Mouse (Mus musculus) midbrain, postnatal 0 days (tissue): ENCODE data around the gene Pnldc1. TPM values are rescaled to one million over a fixed set of nuclear protein-coding genes. Genes with fewer than 3 reads are reported as not detected.

Experiments used
- ATAC-seq: fragments of 200-750 bp; cut with Nextera tagmentation; 2 replicates; pipeline ENCODE4 v1.8.0; 2017; ENCODE audit warnings: moderate number of reproducible peaks, mild to moderate bottlenecking, moderate TSS enrichment, moderate library complexity; ENCODE audit not compliant: low FRiP score
- DNase-seq: peaks from one replicate; pipeline ENCODE4 v3.0.0-alpha.2; 2015; ENCODE audit warnings: low spot score
- H3K27ac ChIP-seq: fragments of 300-500 bp; sonication (generic); 2 replicates; pipeline ENCODE4 v1.5.1; 2014; ENCODE audit warnings: low read depth, mild to moderate bottlenecking, low read length, mixed read lengths
- H3K27me3 ChIP-seq: fragments of 300-500 bp; sonication (generic); 2 replicates; pipeline ENCODE4 v1.6.1; 2014; ENCODE audit warnings: low read length, control low read depth, mixed read lengths; ENCODE audit not compliant: insufficient read depth
- H3K36me3 ChIP-seq: fragments of 300-500 bp; sonication (generic); 2 replicates; pipeline ENCODE4 v1.6.1; 2014; ENCODE audit warnings: low read length, control low read depth, mixed read lengths; ENCODE audit not compliant: insufficient read depth
- H3K4me1 ChIP-seq: fragments of 300-500 bp; sonication (generic); 2 replicates; pipeline ENCODE4 v1.6.1; 2014; ENCODE audit warnings: mild to moderate bottlenecking, control low read depth, antibody characterized with exemption, low read length, mixed read lengths; ENCODE audit not compliant: insufficient read depth
- H3K4me2 ChIP-seq: fragments of 300-500 bp; sonication (generic); 2 replicates; pipeline ENCODE4 v1.6.1; 2014; ENCODE audit warnings: low read depth, mild to moderate bottlenecking, low read length, mixed read lengths; ENCODE audit not compliant: poor library complexity, severe bottlenecking
- H3K4me3 ChIP-seq: fragments of 300-500 bp; sonication (generic); 2 replicates; pipeline ENCODE4 v1.5.1; 2014; ENCODE audit warnings: low read depth, mild to moderate bottlenecking, low read length, moderate library complexity
- H3K9ac ChIP-seq: fragments of 300-500 bp; sonication (generic); replicated peaks from 2 replicates; pipeline ENCODE4 v1.6.1; 2014; ENCODE audit warnings: mild to moderate bottlenecking, low read length, moderate library complexity, mixed read lengths; ENCODE audit not compliant: poor library complexity, severe bottlenecking
- H3K9me3 ChIP-seq: fragments of 300-500 bp; sonication (generic); 2 replicates; pipeline ENCODE4 v1.6.1; 2016; ENCODE audit warnings: low read length, control low read depth
- CTCF ChIP-seq: IDR thresholded peaks from 2 replicates; pipeline ENCODE4 v1.5.1; 2016; ENCODE audit warnings: antibody characterized with exemption, mild to moderate bottlenecking
- WGBS: fragments of 180-500 bp; shearing (Covaris S2); extraction: QIAGEN DNeasy Blood & Tissue Kit; methylation state at CpG from one replicate; pipeline ENCODE4 v1.1.7; 2014; 5-methylcytosine and 5-hydroxymethylcytosine counted together
- polyA plus RNA-seq: library from polyadenylated mRNA; unstranded; fragments of >200 nt; fragmentation: Nextera tagmentation; extraction: Ambion mirVana; gene quantifications from 2 replicates; pipeline ENCODE4 v1.2.1, GENCODE M21; 2015
- total RNA-seq: library from RNA; depleted of rRNA; stranded (reverse); fragments of >200 nt; gene quantifications from 2 replicates; pipeline ENCODE4 v1.2.3, GENCODE M21; 2014

Gene Pnldc1
- total and polyA plus RNA-seq, 2 experiments from 2014 or later, result 0.88 to 1.1 TPM

DNA sequence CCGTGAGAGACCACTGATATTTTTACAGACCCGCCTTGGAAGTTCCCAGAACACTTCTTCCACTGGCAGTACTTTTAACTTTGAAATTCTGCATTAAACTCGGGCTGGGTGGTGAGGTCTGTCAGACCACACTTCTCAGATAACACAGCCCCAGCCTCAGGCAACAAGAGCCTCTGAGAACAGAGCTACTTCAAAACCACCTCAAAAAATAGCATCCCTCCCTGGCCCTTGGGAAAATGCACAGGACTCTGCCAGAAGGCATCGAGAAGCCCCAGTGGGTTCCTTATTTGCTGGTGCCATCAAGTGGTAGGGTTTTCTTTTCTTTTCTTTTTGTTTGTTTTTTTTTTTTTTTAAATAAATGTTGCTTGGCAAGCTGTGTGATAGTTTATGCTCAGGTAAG is 41.4 kb downstream of the Pnldc1 start:
- no peaks in the 10 kb centered on the region for H3K27me3 ChIP-seq
- no peak overlapping the region for H3K4me3 ChIP-seq
- no peak overlapping the region for H3K9ac ChIP-seq
- no peaks in the 10 kb centered on the region for H3K36me3 ChIP-seq
- no peak for TF ChIP-seq CTCF
- ATAC-seq (no peak), DNase-seq (no peak)
- H3K9me3 ChIP-seq, result no peaks in the 10 kb centered on the region
- no peak overlapping the region for H3K4me2 ChIP-seq
- no peaks in the 10 kb centered on the region for H3K4me1 ChIP-seq
- WGBS, result 51% methylated on average over 4 of the region's 4 CpGs
- no peak overlapping the region for H3K27ac ChIP-seq

DNA sequence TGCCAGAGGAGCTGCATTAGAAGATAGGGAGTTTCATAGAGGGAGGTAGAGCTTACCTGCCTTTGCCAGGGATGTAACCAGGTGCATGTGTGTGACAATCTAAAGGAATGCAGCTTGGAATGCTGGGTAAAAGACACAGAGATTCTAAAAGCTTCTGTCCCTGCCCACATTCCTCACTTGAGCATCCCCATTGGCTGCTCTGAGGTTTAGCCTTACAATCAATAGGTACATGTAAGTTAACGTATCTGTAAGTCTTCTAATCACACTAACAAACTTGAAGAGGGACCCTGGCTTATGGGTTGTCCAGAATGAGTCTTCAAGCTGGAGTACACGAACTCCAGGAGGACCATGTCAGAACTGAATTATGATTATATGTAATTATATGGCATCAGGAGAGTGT is 42.0 kb downstream of the Pnldc1 start, which contains the start of gene Mas1:
TSS of gene Mas1 (minus strand) at position 101 of the 400 bp plus-strand sequence.
- no peak for ATAC-seq
- Histone ChIP-seq H3K27ac (no peak within 1 kb of the TSS), H3K4me1 (no peaks in the 10 kb centered on the region), H3K36me3 (no peaks in the 10 kb centered on the region), H3K9me3 (no peaks in the 10 kb centered on the region), H3K4me2 (no peak within 1 kb of the TSS), H3K27me3 (no peaks in the 10 kb centered on the region), H3K4me3 (no peak within 1 kb of the TSS), H3K9ac (no peak within 1 kb of the TSS)
- TF ChIP-seq CTCF, result no peak
- 68% methylated on average over 2 of the region's 2 CpGs for WGBS
- DNase-seq, result no peak

DNA sequence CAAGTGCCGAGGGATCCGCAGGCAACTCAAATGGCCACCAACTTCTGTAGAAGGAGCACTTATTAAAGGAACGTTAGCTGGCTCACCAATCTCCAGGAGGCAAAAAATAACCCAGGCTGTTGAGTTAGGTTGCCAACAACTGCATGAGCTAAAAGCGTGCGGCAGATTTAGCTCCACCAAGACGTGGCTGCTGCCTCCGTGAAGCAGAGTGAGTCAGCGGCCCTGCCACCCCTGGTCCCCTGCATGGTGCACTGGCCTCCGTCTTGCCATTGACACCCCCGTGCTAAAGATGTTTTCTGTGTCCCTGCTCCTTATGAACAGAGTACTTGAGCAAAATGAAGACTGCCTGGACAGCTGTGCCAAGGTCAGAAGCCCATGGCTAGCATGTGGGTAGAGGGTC is 43.2 kb downstream of the Pnldc1 start:
- no peak overlapping the region for H3K4me2 ChIP-seq
- TF ChIP-seq CTCF, result no peak
- H3K36me3 ChIP-seq, result no peaks in the 10 kb centered on the region
- H3K4me3 ChIP-seq, result no peak overlapping the region
- H3K9me3 ChIP-seq, result no peaks in the 10 kb centered on the region
- ATAC-seq (no peak), DNase-seq (no peak)
- H3K9ac ChIP-seq, result no peak overlapping the region
- H3K27ac ChIP-seq, result no peak overlapping the region
- H3K4me1 ChIP-seq, result no peaks in the 10 kb centered on the region
- 87% methylated on average over 10 of the region's 10 CpGs for WGBS
- H3K27me3 ChIP-seq, result no peaks in the 10 kb centered on the region

DNA sequence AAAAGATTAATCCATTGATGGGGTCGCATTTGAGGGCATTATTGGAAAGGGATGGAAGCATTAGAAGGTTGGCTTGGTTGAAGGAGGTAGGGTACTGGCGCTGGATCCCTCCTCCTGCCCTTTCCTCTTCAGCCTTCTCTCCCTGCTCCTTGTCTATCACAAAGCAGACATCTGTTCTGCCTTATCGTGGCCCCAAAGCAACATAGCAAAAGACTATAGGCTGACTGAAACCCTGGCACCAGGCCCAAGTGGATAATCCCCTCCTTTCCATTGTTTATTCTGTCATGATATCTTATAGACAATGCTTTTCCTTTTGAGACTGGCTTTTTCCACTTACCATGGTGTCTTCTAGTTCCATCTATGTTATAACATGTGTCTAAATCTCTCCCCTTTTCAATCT is 44.6 kb downstream of the Pnldc1 start:
- Histone ChIP-seq H3K9me3 (no peaks in the 10 kb centered on the region), H3K4me2 (no peak overlapping the region), H3K9ac (no peak overlapping the region), H3K36me3 (no peaks in the 10 kb centered on the region), H3K27ac (no peak overlapping the region), H3K27me3 (no peaks in the 10 kb centered on the region), H3K4me3 (no peak overlapping the region), H3K4me1 (no peaks in the 10 kb centered on the region)
- ATAC-seq (no peak), DNase-seq (no peak)
- 40% methylated on average over 3 of the region's 3 CpGs for WGBS
- no peak for TF ChIP-seq CTCF

GRCm38 (mm10) chr17:12864111-12864510 is 45.9 kb downstream of the Pnldc1 start:
- no peak overlapping the region for H3K27ac ChIP-seq

DNA sequence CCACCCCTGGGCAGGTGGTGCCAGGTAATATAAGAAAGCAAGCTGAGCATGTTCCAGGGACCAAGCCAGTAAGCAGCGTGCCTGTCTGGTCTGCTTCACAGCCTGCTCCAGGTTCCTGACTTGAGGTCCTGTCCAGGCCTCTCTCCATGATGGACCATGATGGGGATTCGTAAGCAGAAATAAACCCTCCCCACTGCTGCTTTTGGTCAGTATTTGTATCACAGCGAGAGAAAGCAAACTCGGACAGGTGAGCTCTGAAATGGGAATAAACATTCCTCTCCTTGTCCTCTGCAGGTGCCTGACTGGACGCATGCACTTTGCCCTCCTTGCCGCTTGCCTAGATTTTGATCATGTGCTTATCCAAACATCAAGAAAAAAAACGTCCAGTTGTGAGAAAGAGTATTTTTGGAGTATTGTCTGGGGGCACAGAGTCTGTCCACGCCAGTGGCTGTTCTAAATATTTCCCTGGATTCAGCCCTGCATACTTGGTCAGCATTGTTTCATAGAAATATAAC is 51.0 kb downstream of the Pnldc1 start:
- no peaks in the 10 kb centered on the region for H3K36me3 ChIP-seq
- H3K9ac ChIP-seq, result no peak overlapping the region
- H3K27me3 ChIP-seq, result no peaks in the 10 kb centered on the region
- no peak overlapping the region for H3K4me3 ChIP-seq
- WGBS, result 81% methylated on average over 8 of the region's 8 CpGs
- no peaks in the 10 kb centered on the region for H3K4me1 ChIP-seq
- ATAC-seq, result no peak
- DNase-seq, result no peak
- no peak overlapping the region for H3K27ac ChIP-seq
- H3K4me2 ChIP-seq, result no peak overlapping the region
- no peaks in the 10 kb centered on the region for H3K9me3 ChIP-seq
- TF ChIP-seq CTCF, result no peak

More at GRCm38 (mm10) chr17:12864111-12864510, 45.9 kb downstream of the Pnldc1 start:
- Histone ChIP-seq H3K4me2 (no peak overlapping the region), H3K27me3 (no peaks in the 10 kb centered on the region), H3K4me1 (no peaks in the 10 kb centered on the region), H3K9me3 (no peaks in the 10 kb centered on the region), H3K4me3 (no peak overlapping the region), H3K9ac (no peak overlapping the region), H3K36me3 (no peaks in the 10 kb centered on the region)
- DNase-seq (no peak), ATAC-seq (no peak)
- no peak for TF ChIP-seq CTCF
